Mouse (Mus musculus) cerebellum, adult 9-11 months (tissue): ENCODE measurements around the gene Myct1.
A peak's percentile ranks its signal among the peaks of the same experiment; 100 is the strongest.

Experiments used
- DNase-seq: peaks from one replicate; pipeline ENCODE4 v3.0.0; 2022

Myct1 gene

GRCm38 (mm10) chr10:5593464-5593863, at the start of gene Myct1:
Gene Myct1 (plus strand): TSS chr10:5593775.
- DNase-seq = no peak

GRCm38 (mm10) chr10:5546428-5546827, 47.1 kb upstream of the Myct1 start:
- DNase-seq = no peak

DNA sequence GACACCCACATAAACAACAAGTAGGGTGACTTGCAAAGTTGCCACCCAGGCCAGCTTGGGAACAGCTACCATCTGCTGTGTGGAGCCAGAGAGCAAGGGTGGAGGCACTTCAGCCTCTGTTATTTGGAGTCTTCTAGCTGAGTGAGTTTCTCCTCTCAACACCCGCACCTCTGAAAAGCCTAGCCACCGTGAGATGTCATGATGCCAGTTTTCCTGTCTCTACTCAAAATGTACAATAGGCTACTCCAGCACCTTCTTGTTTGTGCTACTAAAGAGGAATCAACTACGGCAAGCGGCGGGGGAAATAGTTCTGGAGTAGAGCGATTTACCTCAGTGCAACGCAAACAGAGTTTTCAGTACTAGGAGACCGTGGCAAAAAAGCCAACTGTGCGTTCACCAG, 45.8 kb upstream of the Myct1 start:
- peak; percentile 56 for DNase-seq

DNA sequence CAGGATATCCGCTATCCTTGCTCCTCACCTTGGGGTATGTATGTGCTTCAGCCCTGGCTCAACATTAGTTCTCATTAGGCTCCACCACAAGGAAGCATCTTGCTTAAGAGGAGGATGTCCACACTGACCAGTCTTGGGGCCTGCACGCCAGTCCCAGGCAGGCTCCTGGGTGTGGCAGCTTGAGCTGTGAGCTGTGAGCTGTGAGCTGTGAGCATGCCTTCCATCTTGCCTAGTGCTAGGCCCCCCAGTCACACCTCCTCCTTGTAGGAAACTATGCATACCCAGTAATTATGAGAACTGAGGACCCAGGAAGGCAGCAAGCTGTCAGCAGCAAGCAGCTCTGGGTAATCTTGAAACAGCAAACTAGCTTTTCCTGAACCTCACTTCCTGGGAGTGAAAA, 44.9 kb upstream of the Myct1 start:
- DNase-seq = peak; percentile 54

DNA sequence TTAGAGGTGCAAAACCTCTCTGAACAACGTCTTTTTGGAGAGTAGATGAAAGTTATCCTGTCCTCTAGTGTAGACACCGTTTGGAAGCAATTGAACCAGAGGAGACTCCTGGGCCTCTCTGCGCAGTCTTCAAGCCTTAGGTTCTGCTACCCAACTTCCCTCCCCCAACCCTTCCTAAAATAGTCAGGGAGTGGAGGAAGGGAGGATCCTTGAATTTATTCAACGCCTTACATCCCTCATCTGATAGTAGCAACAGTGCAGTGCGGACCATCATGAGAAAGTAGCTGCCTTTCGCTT, 43.8 kb upstream of the Myct1 start:
- DNase-seq = no peak

GRCm38 (mm10) chr10:5550168-5551021, 43.2 kb upstream of the Myct1 start:
- DNase-seq = peak; percentile 89

DNA sequence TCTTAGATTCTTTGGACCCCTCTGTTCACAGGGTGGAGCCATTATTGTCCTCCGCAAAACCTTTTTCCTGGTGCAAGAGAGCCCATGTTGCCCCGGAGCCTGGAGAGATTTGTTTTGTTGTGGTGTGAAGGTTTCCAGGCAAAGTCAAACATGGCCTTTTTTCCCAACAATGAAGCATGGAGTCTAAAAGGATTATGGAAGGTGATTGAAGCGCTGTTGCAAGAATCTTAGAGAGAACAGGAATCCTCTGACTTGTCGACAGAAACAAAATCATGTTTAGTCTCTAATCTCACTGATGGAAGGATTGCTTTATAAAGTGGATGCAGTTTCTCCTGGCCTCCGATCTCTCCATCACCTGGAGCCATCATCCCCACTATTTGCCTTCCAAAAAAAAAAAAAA, 42.2 kb upstream of the Myct1 start, which contains the start of gene Syne1:
Gene Syne1 (minus strand): TSS at position 101 of the 400 bp plus-strand sequence.
- no peak for DNase-seq

DNA sequence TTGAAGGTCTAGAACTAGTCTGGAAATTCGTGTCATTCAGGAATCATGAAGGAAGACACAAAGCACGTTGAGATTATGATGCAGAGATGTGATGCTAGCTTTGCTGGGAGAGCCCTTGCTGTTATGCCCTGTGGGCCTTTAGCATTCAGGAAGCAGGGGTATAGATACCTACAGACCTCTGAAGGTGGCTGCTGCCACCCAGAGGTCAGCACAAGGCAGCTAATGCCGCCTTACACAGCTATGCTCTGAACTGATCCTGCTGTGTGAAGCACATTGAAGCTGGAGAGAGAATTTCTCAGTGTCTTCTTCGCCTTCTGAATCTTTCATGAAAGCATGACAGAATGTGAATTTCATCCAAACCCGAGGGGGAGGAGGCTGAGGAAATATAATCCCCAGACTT, 38.6 kb upstream of the Myct1 start:
- DNase-seq = peak; percentile 74

DNA sequence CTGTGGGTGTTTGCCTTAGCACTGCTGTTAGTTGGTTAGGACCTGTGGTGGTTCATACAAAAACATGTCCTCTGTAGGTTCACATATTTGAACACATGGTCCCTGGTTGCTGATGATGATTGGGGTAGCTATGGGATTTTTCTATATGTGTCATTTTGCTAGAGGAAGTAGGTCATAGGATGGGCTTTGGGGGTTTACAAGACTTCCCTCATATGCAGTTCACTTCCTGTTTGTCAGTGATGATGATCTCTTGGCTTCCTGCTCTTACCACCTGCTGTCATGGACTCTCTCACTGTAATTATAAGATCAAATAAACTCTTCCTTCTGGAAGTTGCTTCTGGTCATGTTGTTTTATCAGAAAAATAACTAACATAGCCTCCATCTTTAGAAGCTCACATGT, 34.8 kb upstream of the Myct1 start:
- DNase-seq = no peak

DNA sequence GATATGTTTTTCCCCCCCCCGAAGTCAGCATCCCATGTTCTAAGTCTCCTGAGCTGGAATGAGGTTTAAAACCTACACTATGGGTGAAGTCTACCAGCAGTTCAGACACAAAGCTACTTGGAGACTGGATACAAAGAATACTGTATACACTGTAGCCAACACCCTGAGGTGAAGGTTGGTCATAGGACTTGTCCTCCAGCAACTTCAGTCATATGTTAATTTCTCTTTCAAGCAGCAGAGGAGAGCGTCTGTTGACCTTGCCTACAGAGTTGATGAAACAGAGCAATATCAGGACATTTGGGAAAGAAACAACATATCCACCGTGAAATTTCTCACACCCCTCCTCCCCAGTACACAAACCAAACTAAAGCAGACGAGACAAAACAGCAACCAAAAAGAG, 33.0 kb upstream of the Myct1 start:
- DNase-seq = no peak

- DNase-seq = no peak
Observed at GRCm38 (mm10) chr10:5561706-5562105, 31.9 kb upstream of the Myct1 start.

DNA sequence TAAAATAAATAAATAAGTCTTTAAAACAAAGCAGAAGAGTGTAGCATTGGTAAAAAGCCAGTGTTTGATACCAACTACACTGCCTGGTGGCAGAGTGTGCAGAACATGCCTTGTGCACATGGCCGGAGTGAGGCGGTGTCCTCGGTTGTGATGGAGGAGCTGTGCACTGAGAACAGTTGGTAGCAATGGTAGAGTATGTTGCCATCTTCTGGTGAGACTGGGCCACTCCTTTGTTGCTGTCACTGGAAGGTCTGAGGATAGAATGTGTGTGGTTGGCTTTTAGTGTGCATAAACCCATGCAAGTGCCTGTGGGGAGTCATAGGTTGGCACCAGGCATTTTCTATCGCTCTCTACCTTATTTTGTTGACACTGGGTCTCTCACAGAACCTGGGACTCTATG, 24.6 kb upstream of the Myct1 start:
- DNase-seq = peak; percentile 25

GRCm38 (mm10) chr10:5570059-5570458, 23.5 kb upstream of the Myct1 start:
- no peak for DNase-seq

DNA sequence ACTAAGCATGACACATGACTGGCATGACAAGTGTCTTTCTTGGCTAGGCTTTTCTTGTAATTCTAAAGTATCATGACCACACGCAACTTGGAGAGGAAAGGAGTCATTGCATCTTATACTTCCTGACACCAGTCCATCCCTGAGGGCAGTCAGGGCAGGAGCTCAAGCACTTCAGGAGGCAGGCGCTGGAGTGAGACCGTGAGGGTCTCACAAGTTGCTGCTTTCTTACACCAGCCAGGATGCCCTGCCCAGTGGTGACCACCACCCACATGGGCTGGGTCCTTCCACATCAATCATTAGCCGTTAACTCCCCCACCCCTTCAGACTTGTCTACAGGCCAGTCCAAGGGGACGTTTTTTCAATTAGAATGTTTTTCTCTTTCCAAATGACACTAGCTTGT, 22.2 kb upstream of the Myct1 start:
- DNase-seq = no peak

DNA sequence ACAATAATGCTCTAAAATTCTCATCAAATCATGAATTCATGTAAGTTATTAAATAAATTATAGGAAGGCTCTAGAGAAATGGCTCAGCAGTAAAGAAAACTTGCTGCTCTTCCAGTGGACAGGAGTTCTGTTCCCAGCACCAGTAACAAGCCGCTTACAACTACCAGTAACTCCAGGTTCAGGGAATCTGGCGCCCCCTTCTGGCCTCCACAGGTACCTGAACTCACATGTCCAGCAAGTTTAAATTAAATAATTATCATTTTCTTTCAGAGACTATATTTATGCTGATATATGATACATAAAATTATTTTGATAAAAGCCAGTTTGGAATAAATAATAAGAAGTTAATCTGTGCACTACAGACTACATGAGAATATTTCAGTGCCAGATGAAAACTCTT, 20.2 kb upstream of the Myct1 start:
- DNase-seq = no peak

GRCm38 (mm10) chr10:5591061-5591460, 2.5 kb upstream of the Myct1 start:
- no peak for DNase-seq

DNA sequence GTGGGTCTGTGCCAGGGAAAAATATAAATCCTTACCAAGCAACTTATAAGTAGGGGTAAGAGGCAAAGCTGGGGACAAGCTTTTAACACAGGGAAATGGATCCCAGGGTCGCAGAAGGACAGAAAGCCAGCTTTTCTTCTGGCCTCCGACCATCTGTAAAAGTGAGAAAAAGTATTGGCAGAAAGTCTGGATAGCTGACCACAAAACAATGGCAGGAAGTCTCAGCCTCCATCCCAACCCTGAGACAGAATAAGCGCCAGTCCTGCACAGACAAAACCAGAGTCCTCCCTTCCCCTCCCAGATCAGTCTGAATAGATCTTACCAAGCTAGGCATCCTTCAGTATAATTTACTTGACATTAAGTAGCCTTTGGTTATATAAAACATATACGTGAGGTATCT, 1.6 kb upstream of the Myct1 start:
- DNase-seq = no peak

- no peak for DNase-seq
Observed at GRCm38 (mm10) chr10:5594457-5594856, 882 bp downstream of the Myct1 start.

DNA sequence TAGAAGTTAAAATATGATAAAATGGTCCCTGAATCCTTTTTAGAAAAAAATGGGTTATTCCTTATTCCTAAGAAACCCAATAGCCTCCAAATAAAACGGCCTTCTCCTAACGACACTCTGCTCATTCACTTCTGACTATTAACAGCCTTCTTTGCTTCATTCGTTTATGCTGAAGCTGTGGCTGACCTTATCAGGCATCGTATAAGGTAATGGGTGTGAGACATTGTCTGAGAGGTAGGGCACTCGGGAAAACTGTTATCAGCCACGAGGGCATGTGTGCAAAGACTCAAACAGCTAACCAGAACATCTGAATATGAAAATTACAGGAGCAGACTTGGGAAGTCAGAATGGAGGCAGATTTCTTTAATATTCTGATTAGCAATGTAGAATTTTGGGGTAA, 3.0 kb downstream of the Myct1 start:
- DNase-seq = no peak

GRCm38 (mm10) chr10:5600123-5600522, 6.5 kb downstream of the Myct1 start:
- DNase-seq = peak; percentile 47

DNA sequence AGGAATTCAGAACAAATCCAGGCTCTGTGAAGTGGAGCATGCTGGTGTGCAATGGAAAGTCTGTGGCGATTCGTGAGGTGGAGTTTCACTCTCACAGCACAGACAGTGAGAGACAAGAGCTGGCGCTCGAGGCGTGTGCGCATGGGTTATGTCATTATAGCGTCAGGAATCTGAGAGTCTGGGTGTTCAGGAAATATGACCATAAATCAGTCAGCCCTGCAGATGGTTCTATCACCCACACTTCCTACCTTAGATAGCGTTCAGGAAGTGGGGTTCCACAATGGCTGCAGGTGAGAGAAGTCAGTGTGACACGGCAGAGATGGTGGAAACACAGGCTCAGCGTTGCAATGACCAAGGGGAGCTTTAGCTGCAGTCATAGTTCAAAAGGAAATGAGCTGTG, 9.9 kb downstream of the Myct1 start:
- no peak for DNase-seq

DNA sequence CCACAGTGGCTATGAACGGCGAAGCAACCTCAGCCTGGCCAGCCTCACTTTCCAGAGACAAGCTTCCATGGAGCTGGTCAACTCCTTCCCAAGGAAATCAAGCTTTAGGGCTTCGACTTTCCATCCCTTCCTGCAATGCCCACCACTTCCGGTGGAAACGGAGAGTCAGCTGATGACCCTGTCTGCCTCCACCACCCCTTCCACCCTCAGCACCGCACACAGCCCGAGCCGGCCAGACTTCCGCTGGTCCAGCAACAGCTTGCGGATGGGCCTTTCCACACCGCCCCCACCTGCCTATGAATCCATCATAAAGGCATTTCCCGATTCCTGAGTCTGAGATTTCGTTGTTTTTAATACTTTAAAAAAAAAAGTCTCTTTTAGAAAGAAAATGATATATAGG, 10.8 kb downstream of the Myct1 start:
- DNase-seq = no peak

DNA sequence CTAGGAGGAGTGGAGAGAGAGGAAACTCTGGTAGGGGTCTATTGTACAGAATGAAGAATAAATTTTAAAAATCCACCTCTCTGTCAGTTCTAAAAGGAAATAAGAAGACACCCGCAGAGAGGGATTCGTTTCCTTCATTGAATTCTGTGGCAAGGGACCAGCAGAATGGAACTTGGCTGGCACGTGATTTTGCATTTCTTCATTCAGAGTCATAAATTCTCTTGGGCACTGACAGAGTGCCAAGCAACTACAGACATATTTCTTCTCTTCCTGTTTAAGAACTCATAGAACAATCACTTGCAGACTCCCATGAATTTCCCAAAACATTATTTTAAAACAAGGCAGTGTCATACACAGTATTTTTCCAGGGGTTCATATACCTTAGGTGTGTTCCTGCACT, 15.3 kb downstream of the Myct1 start:
- DNase-seq = no peak

- no peak for DNase-seq
Observed at GRCm38 (mm10) chr10:5615186-5616040, 21.8 kb downstream of the Myct1 start.
